Mouse (Mus musculus) E14TG2a.4 (cell line): ENCODE data around the gene Tbx2.
A peak's percentile ranks its signal among the peaks of the same experiment; 100 is the strongest.

Experiments
- CTCF ChIP-seq: conservative IDR thresholded peaks from 2 replicates; pipeline ENCODE4 v1.5.1; 2014; ENCODE audit warnings: low read length
- NANOG ChIP-seq: IDR thresholded peaks from 2 replicates; pipeline ENCODE4 v1.6.1; 2014; ENCODE audit warnings: borderline replicate concordance, low read length, mixed read lengths
- POU5F1 ChIP-seq: IDR thresholded peaks from 2 replicates; pipeline ENCODE4 v1.6.1; 2014; ENCODE audit warnings: low read length, borderline replicate concordance

GRCm38 (mm10) chr11:85844144-85844965, 12.0 kb downstream of the Tbx2 start:
- peak; percentile 61 for TF ChIP-seq CTCF
- no peak for TF ChIP-seq POU5F1
- TF ChIP-seq NANOG: no peak
